8 mouse cellular contexts compared by ENCODE assay signal in the genomic region with DNA sequence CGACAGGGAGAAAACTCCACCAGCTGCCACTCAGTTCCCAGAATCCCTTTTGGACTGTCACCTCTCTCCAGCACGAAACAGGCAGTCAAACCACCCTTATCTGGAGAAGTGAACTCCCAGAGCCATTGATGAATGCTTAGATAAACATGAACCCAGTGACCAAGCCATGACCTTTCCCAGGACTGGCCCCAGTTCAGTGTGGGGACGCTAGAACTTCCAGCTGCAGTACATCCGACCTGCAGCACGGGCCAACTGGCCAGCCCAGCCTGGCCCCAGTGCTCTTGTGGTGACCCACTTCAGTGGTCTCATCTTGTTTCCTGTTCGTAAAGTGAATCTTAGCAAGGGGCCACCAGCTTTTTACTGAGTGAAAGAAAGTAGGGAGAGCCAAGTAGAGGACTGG. TPM values are rescaled to one million over a fixed set of nuclear protein-coding genes. Genes with fewer than 3 reads are reported as not detected.
DNase-seq lines count a peak whose midpoint lies in the region; ATAC-seq and TF ChIP-seq lines count a peak whose summit lies in the region.
"Had no signal": no experiment of that assay in that cellular context is flagged by ENCODE, and none has a peak within 500 bp of the region (broad histone marks: within the 10 kb centered on the region; RNA-seq: fewer than 3 reads in every experiment).

No protein-coding gene starts in this region.

- no peak for TF ChIP-seq POLR2A in thymus, adult 2 months (IDR thresholded peaks at IDR 0.05; ENCODE audit: control insufficient read depth, extremely low read depth, insufficient read depth, low read length, poor library complexity)

- no peak overlapping the region for H3K4me3 ChIP-seq in hindbrain, embryonic 10.5 days
- no peak overlapping the region for H3K4me3 ChIP-seq in hindbrain, postnatal 0 days (ENCODE audit: low read length)
- H3K4me3 ChIP-seq in kidney, postnatal 0 days (replicated peaks; ENCODE audit: low read depth, low read length) = no peak overlapping the region
- H3K4me3 ChIP-seq in liver, embryonic 14.5 days (ENCODE audit: insufficient read depth in 1 of 2, low read depth in 2 of 2, low read length in 2 of 2) = no peak overlapping the region
- H3K4me3 ChIP-seq in thymus, adult 2 months (ENCODE audit: control insufficient read depth, insufficient read depth, low read length) = no peak overlapping the region
- H3K4me3 ChIP-seq: megakaryocyte, embryonic 14.5 days had no signal

- no peak for DNase-seq in hindbrain, embryonic 10.5 days (ENCODE audit: low spot score)
- no peak for DNase-seq in hindbrain, postnatal 0 days (ENCODE audit: low spot score)
- DNase-seq in embryo, embryonic 10.5 days (ENCODE audit: low spot score) = peak; percentile 66
- DNase-seq in kidney, postnatal 0 days (ENCODE audit: low spot score) = peak; percentile 54
- DNase-seq in liver, embryonic 14.5 days (ENCODE audit: low read depth in 3 of 3, low spot score in 3 of 3) = peak; percentile 13 to 24 (median 22)
- DNase-seq in ovary, postnatal 14 days (ENCODE audit: low spot score) = no peak
- DNase-seq in thymus, adult 2 months = no peak

- H3K27me3 ChIP-seq in hindbrain, embryonic 10.5 days (ENCODE audit: insufficient read depth, poor library complexity, severe bottlenecking) = no peaks in the 10 kb centered on the region
- H3K27me3 ChIP-seq in hindbrain, postnatal 0 days (ENCODE audit: insufficient read depth, low read length) = no peaks in the 10 kb centered on the region
- H3K27me3 ChIP-seq in kidney, postnatal 0 days (ENCODE audit: insufficient read depth, low read length) = no peaks in the 10 kb centered on the region
- H3K27me3 ChIP-seq in liver, embryonic 14.5 days (ENCODE audit: control insufficient read depth, insufficient read depth, low read length) = no peaks in the 10 kb centered on the region
- no peaks in the 10 kb centered on the region for H3K27me3 ChIP-seq in thymus, adult 2 months (ENCODE audit: control insufficient read depth, insufficient read depth, low read length)

- H3K36me3 ChIP-seq in hindbrain, embryonic 10.5 days = no peaks in the 10 kb centered on the region
- H3K36me3 ChIP-seq in hindbrain, postnatal 0 days (ENCODE audit: insufficient read depth, low read length) = no peaks in the 10 kb centered on the region
- 0 out of 2 replicates have a peak, but pooled peaks cover 3% of the 10 kb centered on the region for H3K36me3 ChIP-seq in kidney, postnatal 0 days (ENCODE audit: insufficient read depth, low read length)
- H3K36me3 ChIP-seq in liver, embryonic 14.5 days (replicated peaks; ENCODE audit: control insufficient read depth, insufficient read depth, low read depth) = no peaks in the 10 kb centered on the region
- H3K36me3 ChIP-seq in thymus, adult 2 months (ENCODE audit: control insufficient read depth, insufficient read depth, low read length) = no peaks in the 10 kb centered on the region

- ATAC-seq in hindbrain, postnatal 0 days = no peak
- ATAC-seq in kidney, postnatal 0 days (replicated peaks; ENCODE audit: low FRiP score, low read depth) = no peak
- peak; percentile 50; the same call in 1 of the 2 replicates for ATAC-seq in liver, embryonic 14.5 days (ENCODE audit: insufficient read depth)

- WGBS in hindbrain, embryonic 10.5 days = 35% methylated on average over 6 of the region's 6 CpGs
- 38% methylated on average over 6 of the region's 6 CpGs for WGBS in hindbrain, postnatal 0 days
- 8% methylated on average over 6 of the region's 6 CpGs for WGBS in kidney, postnatal 0 days
- 14% methylated on average over 6 of the region's 6 CpGs for WGBS in liver, embryonic 14.5 days (ENCODE audit: insufficient replicate concordance)
- 81% methylated on average over 6 of the region's 6 CpGs for WGBS in thymus, adult 2 months

- no peak overlapping the region for H3K9ac ChIP-seq in hindbrain, postnatal 0 days (replicated peaks; ENCODE audit: low read length)
- H3K9ac ChIP-seq in kidney, postnatal 0 days (ENCODE audit: low read depth, low read length) = no peak overlapping the region
- no peak overlapping the region for H3K9ac ChIP-seq in liver, embryonic 14.5 days (replicated peaks)

- TF ChIP-seq CTCF in hindbrain, postnatal 0 days (IDR thresholded peaks at IDR 0.05; ENCODE audit: low read depth) = no peak
- no peak for TF ChIP-seq CTCF in kidney, postnatal 0 days (IDR thresholded peaks at IDR 0.05; ENCODE audit: low read depth)
- TF ChIP-seq CTCF in liver, embryonic 14.5 days (IDR thresholded peaks at IDR 0.05; ENCODE audit: low read depth) = no peak
- no peak for TF ChIP-seq CTCF in thymus, adult 2 months (IDR thresholded peaks at IDR 0.05; ENCODE audit: borderline replicate concordance, control insufficient read depth, extremely low read depth, insufficient read depth, low read length, poor library complexity)

- 0 out of 2 replicates have a peak overlapping the region, but pooled peaks have one; percentile 26 for H3K27ac ChIP-seq in hindbrain, embryonic 10.5 days
- H3K27ac ChIP-seq in hindbrain, postnatal 0 days = no peak overlapping the region
- H3K27ac ChIP-seq in kidney, postnatal 0 days = no peak overlapping the region
- H3K27ac ChIP-seq in liver, embryonic 14.5 days = no peak overlapping the region
- H3K27ac ChIP-seq in thymus, adult 2 months (ENCODE audit: control insufficient read depth, insufficient read depth, low read length) = no peak overlapping the region

- H3K4me1 ChIP-seq in hindbrain, embryonic 10.5 days (replicated peaks) = peaks cover 53% of the 10 kb centered on the region
- H3K4me1 ChIP-seq in hindbrain, postnatal 0 days (ENCODE audit: insufficient read depth, low read length) = no peaks in the 10 kb centered on the region
- 0 out of 2 replicates have a peak, but pooled peaks cover 6% of the 10 kb centered on the region for H3K4me1 ChIP-seq in kidney, postnatal 0 days (replicated peaks; ENCODE audit: insufficient read depth, low read length)
- H3K4me1 ChIP-seq in liver, embryonic 14.5 days (replicated peaks; ENCODE audit: control insufficient read depth in 2 of 2, insufficient read depth in 2 of 2, low read length in 1 of 2) = no peaks in the 10 kb centered on the region
- H3K4me1 ChIP-seq in thymus, adult 2 months (replicated peaks; ENCODE audit: control insufficient read depth, insufficient read depth, low read length) = peaks cover 19% of the 10 kb centered on the region

- no peak for TF ChIP-seq EP300 in liver, embryonic 14.5 days (IDR thresholded peaks at IDR 0.05; ENCODE audit: low read depth)

- H3K9me3 ChIP-seq in hindbrain, embryonic 10.5 days = no peaks in the 10 kb centered on the region
- no peaks in the 10 kb centered on the region for H3K9me3 ChIP-seq in hindbrain, postnatal 0 days (ENCODE audit: low read length)
- no peaks in the 10 kb centered on the region for H3K9me3 ChIP-seq in kidney, postnatal 0 days (replicated peaks; ENCODE audit: low read length)
- H3K9me3 ChIP-seq in liver, embryonic 14.5 days (ENCODE audit: control insufficient read depth, low read length) = no peaks in the 10 kb centered on the region
- H3K9me3 ChIP-seq: megakaryocyte, embryonic 14.5 days had no signal

- no peak overlapping the region for H3K4me2 ChIP-seq in hindbrain, postnatal 0 days (ENCODE audit: low read depth, low read length)
- H3K4me2 ChIP-seq in kidney, postnatal 0 days (ENCODE audit: low read length) = no peak overlapping the region
- H3K4me2 ChIP-seq in liver, embryonic 14.5 days (ENCODE audit: low read depth) = no peak overlapping the region

RNA-seq across cellular contexts. Expression of a gene that starts 36.3 kb away (rescaled TPM):
- polyA plus RNA-seq in hindbrain, embryonic 10.5 days (2016; fragmentation: Nextera tagmentation; extraction: Ambion mirVana) = 10.8 and 13.3 TPM in 2 replicates
- total RNA-seq in hindbrain, postnatal 0 days (2014; rRNA removed) = 3.6 and 13.3 TPM in 2 replicates
- polyA plus RNA-seq in hindbrain, postnatal 0 days (2015; fragmentation: Nextera tagmentation; extraction: Ambion mirVana) = 8.4 and 9.0 TPM in 2 replicates
- polyA plus RNA-seq in kidney, postnatal 0 days (2015; fragmentation: Nextera tagmentation; extraction: Ambion mirVana) = 44.2 and 47.9 TPM in 2 replicates
- 0.10 and 0.12 TPM in 2 replicates for polyA plus RNA-seq in liver, embryonic 14.5 days (2012; rRNA removed)
- 0.19 TPM in 1 of 2 replicates, not detected in the other for polyA plus RNA-seq in liver, embryonic 14.5 days (2014; fragmentation: Nextera tagmentation; extraction: Ambion mirVana)
- 10.1 and 12.3 TPM in 2 replicates for polyA plus RNA-seq in thymus, adult 2 months (2012; rRNA removed)

RNA-seq across cellular contexts. Expression of a gene that starts 58.6 kb away (rescaled TPM):
- polyA plus RNA-seq in hindbrain, embryonic 10.5 days (2016; fragmentation: Nextera tagmentation; extraction: Ambion mirVana) = 40.6 and 43.3 TPM in 2 replicates
- total RNA-seq in hindbrain, postnatal 0 days (2014; rRNA removed) = 6.7 and 7.2 TPM in 2 replicates
- polyA plus RNA-seq in hindbrain, postnatal 0 days (2015; fragmentation: Nextera tagmentation; extraction: Ambion mirVana) = 5.0 and 5.6 TPM in 2 replicates
- polyA plus RNA-seq in kidney, postnatal 0 days (2015; fragmentation: Nextera tagmentation; extraction: Ambion mirVana) = 5.8 and 6.9 TPM in 2 replicates
- 0.34 and 0.49 TPM in 2 replicates for polyA plus RNA-seq in liver, embryonic 14.5 days (2012; rRNA removed)
- 0.09 TPM in 1 of 2 replicates, not detected in the other for polyA plus RNA-seq in liver, embryonic 14.5 days (2014; fragmentation: Nextera tagmentation; extraction: Ambion mirVana)
- 2.2 and 2.5 TPM in 2 replicates for polyA plus RNA-seq in thymus, adult 2 months (2012; rRNA removed)

RNA-seq across cellular contexts. Expression of a gene that starts 59.4 kb away (rescaled TPM):
- polyA plus RNA-seq in hindbrain, embryonic 10.5 days (2016; fragmentation: Nextera tagmentation; extraction: Ambion mirVana) = 19.1 and 23.8 TPM in 2 replicates
- 22.9 and 25.4 TPM in 2 replicates for total RNA-seq in hindbrain, postnatal 0 days (2014; rRNA removed)
- polyA plus RNA-seq in hindbrain, postnatal 0 days (2015; fragmentation: Nextera tagmentation; extraction: Ambion mirVana) = 18.7 and 20.4 TPM in 2 replicates
- 34.8 and 35.3 TPM in 2 replicates for polyA plus RNA-seq in kidney, postnatal 0 days (2015; fragmentation: Nextera tagmentation; extraction: Ambion mirVana)
- 10.7 and 14.6 TPM in 2 replicates for polyA plus RNA-seq in liver, embryonic 14.5 days (2012; rRNA removed)
- 14.7 and 15.7 TPM in 2 replicates for polyA plus RNA-seq in liver, embryonic 14.5 days (2014; fragmentation: Nextera tagmentation; extraction: Ambion mirVana)
- 35.5 and 41.7 TPM in 2 replicates for polyA plus RNA-seq in thymus, adult 2 months (2012; rRNA removed)

Comparison
In these comparisons a context has a peak if more than half of its experiments do, and no peak if none do; other contexts are left out.
1. DNase-seq: peak in embryo, embryonic 10.5 days (single experiment), kidney, postnatal 0 days (single experiment) and liver, embryonic 14.5 days (3 of 3); none in hindbrain, embryonic 10.5 days (single experiment), hindbrain, postnatal 0 days (single experiment), ovary, postnatal 14 days (single experiment) and thymus, adult 2 months (single experiment).